Mouse (Mus musculus) liver, embryonic 11.5 days (tissue): ENCODE results near the gene Uhrf1bp1. TPM values are rescaled to one million over a fixed set of nuclear protein-coding genes. Genes with fewer than 3 reads are reported as not detected.

Experiments used
- ATAC-seq: fragments of 200-750 bp; cut with Nextera tagmentation; replicated peaks from 2 replicates; pipeline ENCODE4 v1.8.0; 2017; ENCODE audit warnings: moderate number of reproducible peaks, mild to moderate bottlenecking, moderate TSS enrichment, moderate library complexity; ENCODE audit not compliant: low FRiP score
- DNase-seq: peaks from one replicate; pipeline ENCODE4 v3.0.0-alpha.2; 2017; ENCODE audit warnings: low spot score
- H3K27ac ChIP-seq: fragments of 300-500 bp; sonication (generic); 2 replicates; pipeline ENCODE4 v1.5.1; 2014; ENCODE audit warnings: mild to moderate bottlenecking, low read depth, low read length, control low read depth
- H3K27me3 ChIP-seq: fragments of 300-500 bp; sonication (generic); replicated peaks from 2 replicates; pipeline ENCODE4 v1.6.1; 2014; ENCODE audit warnings: low read length, mixed read lengths; ENCODE audit not compliant: control insufficient read depth, insufficient read depth
- H3K36me3 ChIP-seq: fragments of 300-500 bp; sonication (generic); 2 replicates; pipeline ENCODE4 v1.6.1; 2014; ENCODE audit warnings: mild to moderate bottlenecking, low read length, moderate library complexity, mixed read lengths; ENCODE audit not compliant: control insufficient read depth, insufficient read depth
- H3K4me1 ChIP-seq: fragments of 300-500 bp; sonication (generic); replicated peaks from 2 replicates; pipeline ENCODE4 v1.6.1; 2014; ENCODE audit warnings: low read length, mixed read lengths; ENCODE audit not compliant: control insufficient read depth, insufficient read depth
- H3K4me2 ChIP-seq: fragments of 300-500 bp; sonication (generic); 2 replicates; pipeline ENCODE4 v1.6.1; 2014; ENCODE audit warnings: mild to moderate bottlenecking, control low read depth, moderate library complexity
- H3K4me3 ChIP-seq: fragments of 300-500 bp; sonication (generic); 2 replicates; pipeline ENCODE4 v1.5.1; 2014; ENCODE audit warnings: low read depth, low read length, control low read depth
- H3K9ac ChIP-seq: fragments of 300-500 bp; sonication (generic); 2 replicates; pipeline ENCODE4 v1.6.1; 2014; ENCODE audit warnings: low read depth, low read length, control low read depth
- H3K9me3 ChIP-seq: fragments of 300-500 bp; sonication (generic); 2 replicates; pipeline ENCODE4 v1.6.1; 2016; ENCODE audit warnings: low read length, inconsistent platforms, mixed read lengths; ENCODE audit not compliant: control insufficient read depth
- WGBS: fragments of 180-500 bp; shearing (Covaris S2); extraction: QIAGEN DNeasy Blood & Tissue Kit; methylation state at CpG from one replicate; pipeline ENCODE4 v1.1.7; 2014; 5-methylcytosine and 5-hydroxymethylcytosine counted together
- polyA plus RNA-seq: library from polyadenylated mRNA; unstranded; fragments of >200 nt; fragmentation: Nextera tagmentation; extraction: Ambion mirVana; gene quantifications from 2 replicates; pipeline ENCODE4 v1.2.1, GENCODE M21; 2014

The Uhrf1bp1 gene
- polyA plus RNA-seq, 1 experiment from 2014 or later, result 9.4 TPM

DNA sequence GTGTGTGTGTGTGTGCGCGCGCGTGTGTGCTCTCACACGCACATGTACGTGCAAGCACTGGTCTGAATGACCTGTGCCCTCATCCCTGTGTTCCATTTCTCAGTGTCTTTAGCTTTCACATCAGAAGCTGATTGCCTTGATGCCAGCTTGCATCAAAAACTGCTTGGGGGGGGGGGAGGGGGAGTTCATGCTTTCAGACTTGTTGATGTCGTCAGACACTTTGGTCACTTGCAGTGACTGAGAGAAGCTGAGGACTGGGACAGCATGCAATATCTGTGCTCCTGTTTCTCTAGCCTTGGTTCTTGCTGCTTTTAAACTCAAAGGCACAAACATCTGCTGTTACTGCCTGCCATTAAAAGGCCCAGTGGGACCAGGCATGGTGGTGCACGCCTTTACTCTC, 90.1 kb downstream of the Uhrf1bp1 start:
- Histone ChIP-seq H3K4me2 (no peak overlapping the region), H3K27ac (no peak overlapping the region), H3K4me1 (0 out of 2 replicates have a peak, but pooled peaks cover 4% of the 10 kb centered on the region), H3K36me3 (no peaks in the 10 kb centered on the region), H3K9me3 (no peaks in the 10 kb centered on the region), H3K4me3 (no peak overlapping the region), H3K9ac (no peak overlapping the region), H3K27me3 (no peaks in the 10 kb centered on the region)
- ATAC-seq, result no peak
- DNase-seq, result no peak
- 92% methylated on average over 8 of the region's 8 CpGs for WGBS

DNA sequence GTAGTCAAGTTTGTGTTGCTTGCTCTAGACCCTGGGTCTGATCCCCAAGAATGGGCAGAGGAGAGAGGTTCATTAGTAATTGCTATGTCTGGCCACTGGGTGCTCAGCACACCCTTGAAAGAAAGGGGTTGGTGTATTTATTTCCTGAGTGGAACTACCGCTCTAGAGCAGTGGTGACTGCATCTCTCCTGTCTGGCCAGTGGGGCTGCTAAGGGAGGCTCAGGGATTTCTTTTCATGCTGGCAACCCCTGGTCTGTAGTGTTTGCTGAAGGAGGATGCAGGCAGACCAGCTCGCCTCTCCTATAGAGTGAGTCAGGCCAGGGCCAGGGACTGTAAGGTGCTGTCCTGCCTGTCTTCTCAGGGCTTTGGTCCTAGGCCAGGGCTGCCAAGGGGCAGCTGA, 90.9 kb downstream of the Uhrf1bp1 start:
- ATAC-seq (no peak), DNase-seq (no peak)
- Histone ChIP-seq H3K4me2 (no peak overlapping the region), H3K36me3 (no peaks in the 10 kb centered on the region), H3K27me3 (no peaks in the 10 kb centered on the region), H3K27ac (no peak overlapping the region), H3K9me3 (no peaks in the 10 kb centered on the region), H3K9ac (no peak overlapping the region), H3K4me1 (0 out of 2 replicates have a peak, but pooled peaks cover 4% of the 10 kb centered on the region), H3K4me3 (no peak overlapping the region)
- 80% methylated on average over 2 of the region's 2 CpGs for WGBS

Other genes starting within 250 kb of the Uhrf1bp1 start
- 19.6 and 26.1 TPM in 2 replicates for gene Nudt3, start 232.9 kb upstream of the Uhrf1bp1 start, polyA plus RNA-seq
- not detected in 2 replicates for gene RPS10-NUDT3, start 221.2 kb upstream of the Uhrf1bp1 start, polyA plus RNA-seq
- gene Rps10, start 219.8 kb upstream of the Uhrf1bp1 start, polyA plus RNA-seq, result 1,138 and 1,235 TPM in 2 replicates
- gene Pacsin1, start 200.9 kb upstream of the Uhrf1bp1 start, polyA plus RNA-seq, result 0.71 and 0.75 TPM in 2 replicates
- gene Spdef, start 127.5 kb upstream of the Uhrf1bp1 start, polyA plus RNA-seq, result 0.32 TPM in 1 of 2 replicates, not detected in the other
- gene D17Wsu92e, start 35.8 kb upstream of the Uhrf1bp1 start, polyA plus RNA-seq, result 19.2 and 22.7 TPM in 2 replicates
- gene Snrpc, start 18.3 kb upstream of the Uhrf1bp1 start, polyA plus RNA-seq, result 305 and 315 TPM in 2 replicates
- gene Anks1, start 52.9 kb downstream of the Uhrf1bp1 start, polyA plus RNA-seq, result 8.3 and 8.9 TPM in 2 replicates
- 61.0 and 70.0 TPM in 2 replicates for gene Taf11, start 53.4 kb downstream of the Uhrf1bp1 start, polyA plus RNA-seq
- gene Tcp11, start 224.2 kb downstream of the Uhrf1bp1 start, polyA plus RNA-seq, result 0.61 and 0.97 TPM in 2 replicates